Comparison of ENCODE assay signal across 8 mouse cellular contexts in genomic region chr6:48851820-48852491, GRCm38 (mm10). TPM values are rescaled to one million over a fixed set of nuclear protein-coding genes. Genes with fewer than 3 reads are reported as not detected.
DNase-seq lines count a peak whose midpoint lies in the region; ATAC-seq and TF ChIP-seq lines count a peak whose summit lies in the region.

No protein-coding gene starts in this region.

- no peak for TF ChIP-seq POLR2A in ES-Bruce4 (IDR thresholded peaks at IDR 0.05; ENCODE audit: insufficient read depth, low read length)

- H3K36me3 ChIP-seq in ES-Bruce4 (ENCODE audit: control insufficient read depth, insufficient read depth, low read length, poor library complexity, severe bottlenecking) = no peaks in the 10 kb centered on the region
- no peaks in the 10 kb centered on the region for H3K36me3 ChIP-seq in embryonic facial prominence, embryonic 13.5 days
- H3K36me3 ChIP-seq in heart, embryonic 15.5 days = no peaks in the 10 kb centered on the region
- no peaks in the 10 kb centered on the region for H3K36me3 ChIP-seq in kidney, postnatal 0 days (ENCODE audit: insufficient read depth, low read length)
- no peaks in the 10 kb centered on the region for H3K36me3 ChIP-seq in stomach, postnatal 0 days (ENCODE audit: control insufficient read depth, insufficient read depth, low read length)

- DNase-seq in kidney, postnatal 0 days (ENCODE audit: low spot score) = peak; percentile 82
- DNase-seq in lung, postnatal 25 days (ENCODE audit: low spot score) = peak; percentile 64
- peak; percentile 50 for DNase-seq in stomach, postnatal 0 days (ENCODE audit: low spot score)
- DNase-seq in layer of hippocampus, adult 9-10 months (ENCODE audit: low spot score) = no peak

- H3K4me2 ChIP-seq in embryonic facial prominence, embryonic 13.5 days = peak overlapping the region; percentile 69
- H3K4me2 ChIP-seq in heart, embryonic 15.5 days = peak overlapping the region; percentile 83
- peak overlapping the region; percentile 62 for H3K4me2 ChIP-seq in kidney, postnatal 0 days (ENCODE audit: low read length)
- peak overlapping the region; percentile 51 for H3K4me2 ChIP-seq in stomach, postnatal 0 days (replicated peaks; ENCODE audit: low read depth)

- no peak overlapping the region for H3K27ac ChIP-seq in ES-Bruce4 (ENCODE audit: insufficient read depth, low read length)
- peak overlapping the region; percentile 88 for H3K27ac ChIP-seq in embryonic facial prominence, embryonic 13.5 days
- H3K27ac ChIP-seq in heart, embryonic 15.5 days = peak overlapping the region; percentile 82
- H3K27ac ChIP-seq in kidney, postnatal 0 days = peak overlapping the region; percentile 94
- peak overlapping the region; percentile 85 for H3K27ac ChIP-seq in stomach, postnatal 0 days (replicated peaks)

- no peaks in the 10 kb centered on the region for H3K9me3 ChIP-seq in ES-Bruce4 (replicated peaks; ENCODE audit: control insufficient read depth, insufficient read depth, low read length, poor library complexity, severe bottlenecking)
- H3K9me3 ChIP-seq in embryonic facial prominence, embryonic 13.5 days = no peaks in the 10 kb centered on the region
- no peaks in the 10 kb centered on the region; the same call in 1 of the 2 replicates for H3K9me3 ChIP-seq in heart, embryonic 15.5 days (replicated peaks)
- H3K9me3 ChIP-seq in kidney, postnatal 0 days (replicated peaks; ENCODE audit: low read length) = no peaks in the 10 kb centered on the region
- H3K9me3 ChIP-seq in stomach, postnatal 0 days (ENCODE audit: control insufficient read depth, low read length) = no peaks in the 10 kb centered on the region

- 1% methylated on average over 29 of the region's 29 CpGs for WGBS in embryonic facial prominence, embryonic 13.5 days
- WGBS in heart, embryonic 15.5 days = 2% methylated on average over 29 of the region's 29 CpGs
- under 1% methylated on average over 29 of the region's 29 CpGs for WGBS in kidney, postnatal 0 days
- WGBS in stomach, postnatal 0 days = 1% methylated on average over 28 of the region's 29 CpGs

- no peak for TF ChIP-seq EP300 in ES-Bruce4 (IDR thresholded peaks at IDR 0.05; ENCODE audit: insufficient read depth, low read depth, low read length)
- no peak for TF ChIP-seq EP300 in stomach, postnatal 0 days (optimal IDR thresholded peaks at IDR 0.05)

- no peaks in the 10 kb centered on the region for H3K4me1 ChIP-seq in ES-Bruce4 (ENCODE audit: control insufficient read depth, insufficient read depth, low read length)
- no peaks in the 10 kb centered on the region for H3K4me1 ChIP-seq in embryonic facial prominence, embryonic 13.5 days
- H3K4me1 ChIP-seq in heart, embryonic 15.5 days (replicated peaks) = no peaks in the 10 kb centered on the region
- no peaks in the 10 kb centered on the region for H3K4me1 ChIP-seq in kidney, postnatal 0 days (replicated peaks; ENCODE audit: insufficient read depth, low read length)
- H3K4me1 ChIP-seq in stomach, postnatal 0 days (replicated peaks; ENCODE audit: control insufficient read depth, insufficient read depth) = no peaks in the 10 kb centered on the region

- TF ChIP-seq CTCF in ES-Bruce4 (IDR thresholded peaks at IDR 0.05; ENCODE audit: low read depth, low read length) = no peak
- 0 out of 2 replicates have a peak, but pooled peaks have one; percentile 9 for TF ChIP-seq CTCF in kidney, postnatal 0 days (IDR thresholded peaks at IDR 0.05; ENCODE audit: low read depth)
- TF ChIP-seq CTCF in stomach, postnatal 0 days (IDR thresholded peaks at IDR 0.05; ENCODE audit: low read depth) = no peak

- ATAC-seq in embryonic facial prominence, embryonic 13.5 days (ENCODE audit: insufficient number of reproducible peaks, insufficient read depth, low FRiP score, low TSS enrichment, low read depth) = no peak
- ATAC-seq in heart, embryonic 15.5 days (replicated peaks; ENCODE audit: insufficient number of reproducible peaks, insufficient read depth, low FRiP score, low read depth) = peak; percentile 47; the same call in 1 of the 2 replicates
- ATAC-seq in kidney, postnatal 0 days (replicated peaks; ENCODE audit: low FRiP score, low read depth) = peak; percentile 71
- peak; percentile 71 for ATAC-seq in stomach, postnatal 0 days (ENCODE audit: low FRiP score, low TSS enrichment)
- ATAC-seq in frontal cortex, adult (ENCODE audit: low TSS enrichment) = no peak

- H3K27me3 ChIP-seq in ES-Bruce4 (ENCODE audit: control insufficient read depth, insufficient read depth, low read length, poor library complexity, severe bottlenecking) = no peaks in the 10 kb centered on the region; the same call in 1 of the 2 replicates
- no peaks in the 10 kb centered on the region for H3K27me3 ChIP-seq in embryonic facial prominence, embryonic 13.5 days
- H3K27me3 ChIP-seq in heart, embryonic 15.5 days = no peaks in the 10 kb centered on the region
- no peaks in the 10 kb centered on the region for H3K27me3 ChIP-seq in kidney, postnatal 0 days (ENCODE audit: insufficient read depth, low read length)
- H3K27me3 ChIP-seq in stomach, postnatal 0 days (ENCODE audit: control insufficient read depth, insufficient read depth, low read length) = no peaks in the 10 kb centered on the region

- peak overlapping the region; percentile 66 for H3K4me3 ChIP-seq in ES-Bruce4 (ENCODE audit: low read depth, low read length)
- peak overlapping the region; percentile 46 for H3K4me3 ChIP-seq in embryonic facial prominence, embryonic 13.5 days
- H3K4me3 ChIP-seq in heart, embryonic 15.5 days = peak overlapping the region; percentile 50
- peak overlapping the region; percentile 36 for H3K4me3 ChIP-seq in kidney, postnatal 0 days (replicated peaks; ENCODE audit: low read depth, low read length)
- peak overlapping the region; percentile 27 for H3K4me3 ChIP-seq in stomach, postnatal 0 days (ENCODE audit: low read depth, low read length)

- H3K9ac ChIP-seq in ES-Bruce4 (ENCODE audit: low read depth, poor library complexity, severe bottlenecking) = no peak overlapping the region
- peak overlapping the region; percentile 70 for H3K9ac ChIP-seq in embryonic facial prominence, embryonic 13.5 days
- H3K9ac ChIP-seq in heart, embryonic 15.5 days = peak overlapping the region; percentile 53
- H3K9ac ChIP-seq in kidney, postnatal 0 days (ENCODE audit: low read depth, low read length) = peak overlapping the region; percentile 54
- peak overlapping the region; percentile 43 for H3K9ac ChIP-seq in stomach, postnatal 0 days (ENCODE audit: low read length)

RNA-seq across cellular contexts. Expression of gene Tmem176b, which starts 10.7 kb away (rescaled TPM):
- 7.1 and 7.2 TPM in 2 replicates for polyA plus RNA-seq in ES-Bruce4 (2011; ENCODE audit: insufficient read depth, insufficient read length, low read depth, missing spikeins)
- 171 and 177 TPM in 2 replicates for polyA plus RNA-seq in embryonic facial prominence, embryonic 13.5 days (2015; fragmentation: Nextera tagmentation; extraction: Ambion mirVana)
- 191 and 255 TPM in 2 replicates for polyA plus RNA-seq in heart, embryonic 15.5 days (2015; fragmentation: Nextera tagmentation; extraction: Ambion mirVana)
- 669 and 685 TPM in 2 replicates for polyA plus RNA-seq in kidney, postnatal 0 days (2015; fragmentation: Nextera tagmentation; extraction: Ambion mirVana)
- 245 and 254 TPM in 2 replicates for polyA plus RNA-seq in stomach, postnatal 0 days (2015; fragmentation: Nextera tagmentation; extraction: Ambion mirVana)

RNA-seq across cellular contexts. Expression of gene Tmem176a, which starts 11.2 kb away (rescaled TPM):
- polyA plus RNA-seq in ES-Bruce4 (2011; ENCODE audit: insufficient read depth, insufficient read length, low read depth, missing spikeins) = 13.5 and 15.5 TPM in 2 replicates
- polyA plus RNA-seq in embryonic facial prominence, embryonic 13.5 days (2015; fragmentation: Nextera tagmentation; extraction: Ambion mirVana) = 49.3 and 51.9 TPM in 2 replicates
- polyA plus RNA-seq in heart, embryonic 15.5 days (2015; fragmentation: Nextera tagmentation; extraction: Ambion mirVana) = 59.6 and 88.1 TPM in 2 replicates
- 315 and 333 TPM in 2 replicates for polyA plus RNA-seq in kidney, postnatal 0 days (2015; fragmentation: Nextera tagmentation; extraction: Ambion mirVana)
- polyA plus RNA-seq in stomach, postnatal 0 days (2015; fragmentation: Nextera tagmentation; extraction: Ambion mirVana) = 131 and 134 TPM in 2 replicates

RNA-seq across cellular contexts. Expression of gene Aoc1, which starts 20.7 kb away (rescaled TPM):
- 0.24 and 0.30 TPM in 2 replicates for polyA plus RNA-seq in ES-Bruce4 (2011; ENCODE audit: insufficient read depth, insufficient read length, low read depth, missing spikeins)
- 1.2 TPM in 1 of 2 replicates, not detected in the other for polyA plus RNA-seq in embryonic facial prominence, embryonic 13.5 days (2015; fragmentation: Nextera tagmentation; extraction: Ambion mirVana)
- polyA plus RNA-seq in heart, embryonic 15.5 days (2015; fragmentation: Nextera tagmentation; extraction: Ambion mirVana) = not detected in 2 replicates
- 9.9 and 11.0 TPM in 2 replicates for polyA plus RNA-seq in kidney, postnatal 0 days (2015; fragmentation: Nextera tagmentation; extraction: Ambion mirVana)
- not detected in 2 replicates for polyA plus RNA-seq in stomach, postnatal 0 days (2015; fragmentation: Nextera tagmentation; extraction: Ambion mirVana)

Comparison
In these comparisons a context has a peak if more than half of its experiments do, and no peak if none do; other contexts are left out.
1. ATAC-seq: peak in heart, embryonic 15.5 days (single experiment), kidney, postnatal 0 days (single experiment) and stomach, postnatal 0 days (single experiment); none in embryonic facial prominence, embryonic 13.5 days (single experiment) and frontal cortex, adult (single experiment).
2. RNA of gene Tmem176b, which starts 10.7 kb away (polyA plus RNA-seq): 669 to 685 TPM in kidney, postnatal 0 days, 245 to 254 TPM in stomach, postnatal 0 days, 191 to 255 TPM in heart, embryonic 15.5 days and 171 to 177 TPM in embryonic facial prominence, embryonic 13.5 days; 7.1 to 7.2 TPM in ES-Bruce4; every median in the first group is over 10 times any median in the second.
3. Peak in every context shown above with its lines, with median percentiles within 50 percentile points of each other: H3K4me3 ChIP-seq and H3K4me2 ChIP-seq.